Mouse (Mus musculus) midbrain, embryonic 16.5 days (tissue): Measurements from ENCODE around the gene Thbs3. TPM values are rescaled to one million over a fixed set of nuclear protein-coding genes. Genes with fewer than 3 reads are reported as not detected.
A peak's percentile ranks its signal among the peaks of the same experiment; 100 is the strongest.

Experiments used
- ATAC-seq: fragments of 200-750 bp; cut with Nextera tagmentation; 2 replicates; pipeline ENCODE4 v1.8.0; 2017; ENCODE audit warnings: moderate TSS enrichment
- H3K27ac ChIP-seq: fragments of 300-500 bp; sonication (generic); 2 replicates; pipeline ENCODE4 v1.5.1; 2014; ENCODE audit warnings: mild to moderate bottlenecking, low read length, mixed read lengths
- H3K27me3 ChIP-seq: fragments of 300-500 bp; sonication (generic); 2 replicates; pipeline ENCODE4 v1.6.1; 2014; ENCODE audit warnings: low read depth, low read length, mixed read lengths; ENCODE audit not compliant: control insufficient read depth, insufficient read depth
- H3K36me3 ChIP-seq: fragments of 300-500 bp; sonication (generic); 2 replicates; pipeline ENCODE4 v1.6.1; 2014; ENCODE audit warnings: mild to moderate bottlenecking, low read length, moderate library complexity, mixed read lengths; ENCODE audit not compliant: control insufficient read depth, insufficient read depth
- H3K4me1 ChIP-seq: fragments of 300-500 bp; sonication (generic); 2 replicates; pipeline ENCODE4 v1.6.1; 2014; ENCODE audit warnings: mild to moderate bottlenecking, low read length, mixed read lengths; ENCODE audit not compliant: control insufficient read depth, insufficient read depth
- H3K4me2 ChIP-seq: fragments of 300-500 bp; sonication (generic); 2 replicates; pipeline ENCODE4 v1.6.1; 2014; ENCODE audit warnings: mild to moderate bottlenecking, low read length, mixed read lengths
- H3K4me3 ChIP-seq: fragments of 300-500 bp; sonication (generic); 2 replicates; pipeline ENCODE4 v1.5.1; 2014; ENCODE audit warnings: low read depth, mild to moderate bottlenecking, low read length, moderate library complexity, mixed read lengths
- H3K9ac ChIP-seq: fragments of 300-500 bp; sonication (generic); 2 replicates; pipeline ENCODE4 v1.6.1; 2014; ENCODE audit warnings: low read depth, low read length, mixed read lengths
- H3K9me3 ChIP-seq: fragments of 300-500 bp; sonication (generic); replicated peaks from 2 replicates; pipeline ENCODE4 v1.6.1; 2014; ENCODE audit warnings: mild to moderate bottlenecking, low read length, mixed read lengths; ENCODE audit not compliant: control insufficient read depth, poor library complexity, severe bottlenecking
- WGBS: fragments of 180-500 bp; shearing (Covaris S2); extraction: QIAGEN DNeasy Blood & Tissue Kit; methylation state at CpG from one replicate; pipeline ENCODE4 v1.1.7; 2014; 5-methylcytosine and 5-hydroxymethylcytosine counted together
- polyA plus RNA-seq: library from polyadenylated mRNA; unstranded; fragments of >200 nt; fragmentation: Nextera tagmentation; extraction: Ambion mirVana; gene quantifications from 2 replicates; pipeline ENCODE4 v1.2.1, GENCODE M21; 2015

Thbs3 gene
- polyA plus RNA-seq, 1 experiment from 2014 or later, result 52.2 TPM

DNA sequence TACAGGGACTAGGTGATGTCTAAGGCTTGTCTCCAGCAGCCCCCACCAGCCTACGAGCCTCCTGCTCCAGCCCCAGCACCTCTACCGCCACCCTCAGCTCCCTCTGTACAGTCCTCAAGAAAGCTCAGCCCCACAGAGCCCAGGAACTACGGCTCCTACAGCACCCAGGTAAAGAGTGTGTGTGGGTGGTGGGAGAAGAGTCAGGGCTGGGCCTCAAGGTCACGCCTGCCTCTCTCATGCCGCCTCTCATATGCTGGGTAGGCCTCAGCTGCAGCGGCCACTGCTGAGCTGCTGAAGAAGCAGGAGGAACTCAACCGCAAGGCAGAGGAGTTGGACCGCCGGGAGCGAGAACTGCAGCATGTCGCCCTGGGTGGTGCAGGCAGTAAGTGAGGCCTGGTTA is 35.9 kb upstream of the Thbs3 start:
- H3K4me2 ChIP-seq, result no peak overlapping the region
- no peaks in the 10 kb centered on the region for H3K9me3 ChIP-seq
- no peaks in the 10 kb centered on the region for H3K27me3 ChIP-seq
- H3K27ac ChIP-seq, result no peak overlapping the region
- no peak for ATAC-seq
- no peak overlapping the region for H3K4me3 ChIP-seq
- H3K9ac ChIP-seq, result no peak overlapping the region
- peaks cover 16% of the 10 kb centered on the region for H3K4me1 ChIP-seq
- peaks cover 31% of the 10 kb centered on the region for H3K36me3 ChIP-seq
- 93% methylated on average over 11 of the region's 11 CpGs for WGBS

DNA sequence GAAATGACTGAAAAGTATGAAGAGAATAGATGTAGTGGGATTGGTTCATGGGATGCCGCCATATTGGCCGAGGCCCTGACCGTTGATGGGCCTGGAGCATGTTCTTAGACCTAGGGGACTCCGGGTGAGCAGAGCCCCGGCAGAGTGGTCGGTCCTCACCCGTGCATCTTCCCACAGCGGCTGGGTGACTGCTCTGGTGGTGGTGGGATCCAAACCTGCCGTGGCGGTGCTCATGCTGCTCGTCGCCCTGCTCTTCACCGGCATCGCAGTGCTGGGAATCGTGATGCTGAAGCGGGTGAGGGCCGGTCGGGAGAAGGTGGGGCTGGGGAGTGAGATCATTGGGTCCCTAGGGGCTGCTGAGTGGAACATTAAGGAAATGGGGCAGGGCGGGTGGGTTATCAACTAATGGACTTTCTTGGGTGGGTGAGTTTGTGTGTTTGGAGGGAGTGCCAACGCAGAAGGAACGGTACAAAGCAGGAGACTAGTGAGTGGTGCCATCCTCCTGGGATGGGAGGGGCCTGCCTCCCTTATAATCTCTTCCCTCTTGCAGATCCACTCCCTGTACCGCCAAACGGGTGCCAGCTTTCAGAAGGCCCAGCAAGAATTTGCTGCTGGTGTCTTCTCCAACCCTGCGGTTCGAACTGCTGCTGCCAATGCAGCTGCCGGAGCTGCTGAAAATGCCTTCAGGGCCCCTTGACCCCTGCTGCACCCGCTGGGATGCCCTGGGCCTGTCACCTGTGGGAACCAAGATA is 33.1 kb upstream of the Thbs3 start:
- no peaks in the 10 kb centered on the region for H3K9me3 ChIP-seq
- ATAC-seq, result no peak
- WGBS, result 96% methylated on average over 27 of the region's 27 CpGs

DNA sequence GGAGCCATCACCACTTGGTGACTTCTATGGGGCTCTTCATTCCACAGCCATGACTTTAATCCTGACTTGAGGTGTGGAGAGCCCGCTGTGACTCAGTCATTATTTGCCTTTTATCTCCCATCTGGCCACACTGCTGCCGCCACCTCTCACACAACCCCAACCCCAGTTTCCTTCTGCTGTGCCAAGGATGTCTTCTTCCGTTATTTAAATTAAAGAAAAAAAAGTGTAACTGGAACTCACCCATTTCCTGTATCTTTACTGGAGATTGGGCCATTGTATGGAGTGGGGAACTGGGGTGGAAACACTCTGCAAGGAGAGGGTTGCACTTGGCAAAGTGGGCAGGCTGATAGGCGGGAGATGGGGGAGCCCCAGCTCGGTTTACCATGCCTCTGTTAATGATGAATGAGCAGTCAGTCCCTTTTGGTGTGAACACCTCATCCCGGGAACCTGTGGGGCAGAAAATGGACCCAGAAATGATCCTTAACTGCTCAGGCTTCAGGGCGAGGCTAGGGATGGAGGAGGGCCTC is 32.4 kb upstream of the Thbs3 start:
- 48% methylated on average over 7 of the region's 7 CpGs for WGBS
- H3K4me1 ChIP-seq, result peaks cover 29% of the 10 kb centered on the region

More for the DNA sequence above, 33.1 kb upstream of the Thbs3 start:
- H3K36me3 ChIP-seq, result peaks cover 11% of the 10 kb centered on the region; the same call in 1 of the 2 replicates
- H3K4me1 ChIP-seq, result peaks cover 29% of the 10 kb centered on the region
- H3K4me2 ChIP-seq, result no peak overlapping the region
- no peaks in the 10 kb centered on the region for H3K27me3 ChIP-seq
- no peak overlapping the region for H3K9ac ChIP-seq
- H3K4me3 ChIP-seq, result no peak overlapping the region
- H3K27ac ChIP-seq, result no peak overlapping the region

DNA sequence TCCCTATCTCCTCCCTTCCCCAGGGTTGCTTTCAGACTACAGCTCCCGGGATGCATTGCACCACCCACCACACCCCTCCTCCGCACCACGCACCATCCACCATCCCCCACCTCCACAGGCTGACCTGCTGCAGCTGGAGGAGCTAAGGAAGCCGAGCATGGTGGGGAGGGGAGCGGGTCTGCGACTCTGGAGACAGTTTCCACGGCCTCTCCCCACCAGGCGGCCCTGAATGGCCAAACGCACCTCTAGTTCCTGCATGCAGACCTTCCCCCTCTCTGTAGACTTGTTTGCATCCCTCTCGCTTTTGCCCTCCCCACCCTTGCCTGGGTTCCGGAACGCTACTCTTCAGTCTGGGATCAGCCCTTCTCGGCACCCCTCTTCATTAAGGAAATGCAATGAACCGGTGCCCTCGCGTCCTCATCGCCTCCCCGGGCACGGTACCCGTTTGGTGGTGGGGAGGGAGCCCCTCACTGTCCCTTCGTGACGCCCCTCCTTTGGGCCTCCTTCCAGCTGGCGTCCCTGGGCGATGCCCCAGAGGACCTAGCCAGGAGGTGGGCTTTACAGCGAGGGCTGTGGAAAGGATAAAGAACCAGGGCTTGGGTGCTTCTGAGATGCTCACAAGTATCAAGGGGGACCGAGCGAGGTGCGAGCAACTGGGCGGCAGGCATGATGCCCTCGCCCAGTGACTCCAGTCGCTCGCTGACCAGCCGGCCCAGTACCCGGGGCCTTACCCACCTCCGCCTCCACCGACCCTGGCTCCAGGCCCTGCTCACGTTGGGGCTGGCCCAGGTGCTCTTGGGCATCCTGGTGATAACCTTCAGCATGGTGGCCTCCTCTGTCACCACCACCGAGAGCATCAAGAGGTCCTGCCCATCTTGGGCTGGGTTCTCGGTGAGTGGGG is 31.7 kb upstream of the Thbs3 start, which contains the start of gene Fam189b:
TSS of gene Fam189b (plus strand) at position 86 of the 901 bp plus-strand sequence.
- Histone ChIP-seq H3K27me3 (no peaks in the 10 kb centered on the region), H3K36me3 (peaks cover 14% of the 10 kb centered on the region; the same call in 1 of the 2 replicates), H3K4me2 (peak within 1 kb of the TSS; percentile 90), H3K9me3 (no peaks in the 10 kb centered on the region), H3K4me3 (peak within 1 kb of the TSS; percentile 60), H3K27ac (peak within 1 kb of the TSS; percentile 92), H3K9ac (peak within 1 kb of the TSS; percentile 87), H3K4me1 (peaks cover 25% of the 10 kb centered on the region)
- 4% methylated on average over 39 of the region's 39 CpGs for WGBS
- peak; percentile 95 for ATAC-seq

More for the DNA sequence above, 32.4 kb upstream of the Thbs3 start:
- Histone ChIP-seq H3K27ac (peak overlapping the region; percentile 92), H3K27me3 (no peaks in the 10 kb centered on the region), H3K4me2 (peak overlapping the region; percentile 90), H3K9me3 (no peaks in the 10 kb centered on the region), H3K36me3 (peaks cover 14% of the 10 kb centered on the region; the same call in 1 of the 2 replicates), H3K9ac (no peak overlapping the region; the same call in 1 of the 2 replicates), H3K4me3 (peak overlapping the region; percentile 60)
- ATAC-seq, result no peak

DNA sequence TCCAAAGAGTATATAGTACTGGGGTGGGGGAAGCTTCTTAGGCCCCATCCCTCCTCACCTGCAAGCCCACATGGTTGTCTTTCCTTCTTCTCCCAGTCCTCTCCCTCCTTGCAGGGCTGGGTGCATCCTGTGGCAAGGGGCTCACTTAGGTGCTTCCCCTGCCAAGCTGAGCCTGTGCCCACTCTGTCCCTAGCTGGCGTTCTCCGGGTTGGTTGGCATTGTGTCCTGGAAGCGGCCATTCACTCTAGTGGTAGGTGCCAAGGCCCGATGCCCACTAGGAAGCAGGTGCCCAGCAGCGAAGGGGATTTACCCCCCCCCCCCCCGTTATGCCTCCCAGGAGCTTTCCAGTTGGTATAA is 31.0 kb upstream of the Thbs3 start:
- Histone ChIP-seq H3K36me3 (peaks cover 14% of the 10 kb centered on the region; the same call in 1 of the 2 replicates), H3K4me2 (peak overlapping the region; percentile 90), H3K27ac (peak overlapping the region; percentile 92), H3K27me3 (no peaks in the 10 kb centered on the region), H3K9ac (peak overlapping the region; percentile 87), H3K4me3 (peak overlapping the region; percentile 60), H3K9me3 (no peaks in the 10 kb centered on the region), H3K4me1 (peaks cover 19% of the 10 kb centered on the region)
- no peak for ATAC-seq
- WGBS, result 74% methylated on average over 6 of the region's 6 CpGs

DNA sequence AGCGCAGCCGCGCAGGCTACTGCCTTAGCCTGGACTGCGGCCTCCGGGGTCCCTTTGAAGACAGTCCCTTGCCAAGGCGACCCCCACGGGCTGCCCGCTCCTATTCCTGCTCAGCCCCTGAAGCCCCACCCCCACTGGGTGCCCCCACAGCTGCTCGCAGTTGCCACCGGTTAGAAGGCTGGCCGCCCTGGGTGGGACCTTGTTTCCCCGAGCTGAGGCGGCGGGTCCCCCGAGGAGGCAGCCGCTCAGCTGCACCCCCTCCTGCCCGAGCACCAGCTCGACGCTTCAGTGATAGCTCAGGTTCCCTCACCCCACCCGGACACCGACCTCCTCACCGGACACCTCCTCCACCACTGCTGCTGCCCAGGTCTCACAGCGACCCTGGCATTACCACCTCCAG is 27.8 kb upstream of the Thbs3 start:
- 36% methylated on average over 20 of the region's 23 CpGs for WGBS
- ATAC-seq, result no peak
- Histone ChIP-seq H3K9ac (no peak overlapping the region), H3K4me1 (peaks cover 19% of the 10 kb centered on the region), H3K9me3 (no peaks in the 10 kb centered on the region), H3K36me3 (0 out of 2 replicates have a peak, but pooled peaks cover 3% of the 10 kb centered on the region), H3K4me2 (no peak overlapping the region), H3K4me3 (no peak overlapping the region), H3K27me3 (no peaks in the 10 kb centered on the region), H3K27ac (no peak overlapping the region)

DNA sequence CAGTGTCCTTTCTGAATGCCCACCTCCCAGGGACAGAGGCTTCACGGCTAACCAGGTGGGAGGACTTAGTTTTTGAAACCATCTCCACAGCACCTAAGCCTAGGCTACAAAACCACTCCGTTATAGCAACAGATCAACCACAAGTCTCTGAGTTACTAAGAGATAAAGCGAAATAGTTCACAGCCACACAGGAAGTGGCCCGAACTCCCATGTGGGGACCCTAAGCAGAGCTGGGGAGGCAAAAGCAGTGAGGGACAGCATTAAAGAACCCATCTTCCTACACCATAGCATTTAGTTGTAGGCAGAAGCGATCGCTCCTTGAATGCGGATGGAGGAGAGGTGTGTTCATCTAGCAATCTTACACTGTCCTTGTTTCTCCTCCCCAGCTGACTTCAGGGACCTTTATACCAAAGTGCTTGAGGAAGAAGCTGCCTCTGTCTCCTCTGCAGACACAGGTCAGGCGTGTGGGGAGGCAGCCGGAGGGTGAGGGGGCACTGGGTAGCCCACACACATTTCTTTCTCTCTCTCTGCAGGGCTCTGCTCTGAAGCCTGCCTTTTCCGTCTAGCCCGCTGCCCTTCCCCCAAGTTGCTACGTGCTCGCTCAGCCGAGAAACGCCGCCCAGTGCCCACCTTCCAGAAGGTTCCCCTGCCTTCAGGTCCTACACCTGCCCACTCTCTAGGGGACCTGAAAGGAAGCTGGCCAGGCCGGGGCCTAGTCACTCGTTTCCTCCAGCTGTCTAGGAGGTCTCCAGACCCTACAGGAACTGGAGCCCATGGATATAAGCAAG is 27.1 kb upstream of the Thbs3 start:
- ATAC-seq, result no peak
- Histone ChIP-seq H3K36me3 (0 out of 2 replicates have a peak, but pooled peaks cover 3% of the 10 kb centered on the region), H3K9me3 (no peaks in the 10 kb centered on the region), H3K4me3 (no peak overlapping the region), H3K27ac (no peak overlapping the region), H3K27me3 (no peaks in the 10 kb centered on the region), H3K4me1 (peaks cover 19% of the 10 kb centered on the region), H3K4me2 (no peak overlapping the region), H3K9ac (no peak overlapping the region)
- WGBS, result 61% methylated on average over 18 of the region's 18 CpGs

DNA sequence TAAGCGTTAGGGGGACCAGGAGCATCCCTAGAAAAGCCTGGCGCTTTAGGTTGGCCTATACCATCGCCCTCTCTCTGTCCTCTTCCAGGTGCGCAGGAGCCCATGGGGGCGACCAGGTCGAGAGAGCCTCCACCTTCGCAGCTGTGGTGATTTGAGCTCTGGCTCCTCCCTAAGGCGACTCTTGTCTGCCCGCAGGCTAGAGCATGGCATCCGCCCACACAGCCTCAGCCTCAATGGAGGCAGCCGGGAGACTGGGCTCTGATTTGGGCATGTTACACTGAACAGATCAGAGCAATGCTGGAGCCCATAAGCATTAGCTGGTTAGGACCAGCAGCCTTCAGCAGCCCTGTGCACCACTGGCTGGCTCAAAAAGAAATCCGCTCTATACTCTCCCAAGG is 26.5 kb upstream of the Thbs3 start:
- Histone ChIP-seq H3K4me1 (peaks cover 18% of the 10 kb centered on the region), H3K9ac (no peak overlapping the region), H3K27ac (no peak overlapping the region), H3K4me3 (no peak overlapping the region), H3K27me3 (no peaks in the 10 kb centered on the region), H3K4me2 (no peak overlapping the region), H3K36me3 (0 out of 2 replicates have a peak, but pooled peaks cover 3% of the 10 kb centered on the region), H3K9me3 (no peaks in the 10 kb centered on the region)
- whole genome bisulfite sequencing, result 66% methylated on average over 12 of the region's 12 CpGs
- no peak for ATAC-seq
